Mouse (Mus musculus) thymus, postnatal 4 days (tissue): Measurements from ENCODE around the gene Ankrd12.

Experiments
- DNase-seq: peaks from one replicate; pipeline ENCODE4 v3.0.0; 2021

Gene Ankrd12

GRCm38 (mm10) chr17:65927077-65927476 lies 149.8 kb downstream of the Ankrd12 start:
- DNase-seq: no peak

GRCm38 (mm10) chr17:65924218-65924617 lies 152.7 kb downstream of the Ankrd12 start:
- DNase-seq: no peak

- no peak for DNase-seq
These were observed 154.9 kb downstream of the Ankrd12 start for GRCm38 (mm10) chr17:65921975-65922374.

- no peak for DNase-seq
These were observed 157.7 kb downstream of the Ankrd12 start for GRCm38 (mm10) chr17:65919235-65919634.

GRCm38 (mm10) chr17:65916135-65916668 lies 160.7 kb downstream of the Ankrd12 start:
- no peak for DNase-seq
